Comparison of ENCODE assay signal across 20 mouse cellular contexts in genomic region chr4:94385703-94386102, GRCm38 (mm10).
DNase-seq lines count a peak whose midpoint lies in the region; ATAC-seq and TF ChIP-seq lines count a peak whose summit lies in the region.
"Had no signal": no experiment of that assay in that cellular context is flagged by ENCODE, and none has a peak within 500 bp of the region (broad histone marks: within the 10 kb centered on the region; RNA-seq: fewer than 3 reads in every experiment).

No protein-coding gene starts in this region.

- DNase-seq in embryo, embryonic 10 days (ENCODE audit: low spot score): peak; percentile 19
- no peak for DNase-seq in embryo, embryonic 9.5 days (ENCODE audit: extremely low spot score)
- DNase-seq in liver: peak; percentile 4
- peak; percentile 22 for DNase-seq in kidney, postnatal 10 days
- DNase-seq in liver, postnatal 0 days: no peak
- no peak for DNase-seq in MN1 (ENCODE audit: low spot score)
- DNase-seq: B cell, adult 2 months; cerebellum, adult 9-10 months; gastrocnemius, postnatal 36 days; thymus, postnatal 25 days had no signal

- no peak for TF ChIP-seq CTCF in liver, postnatal 0 days (IDR thresholded peaks at IDR 0.05; ENCODE audit: low read depth)

- no peak for ATAC-seq in liver, embryonic 12.5 days
- ATAC-seq in liver, postnatal 0 days: peak; percentile 57
- ATAC-seq in frontal cortex, adult (ENCODE audit: low TSS enrichment): no peak
- ATAC-seq: forebrain, embryonic 16.5 days; intestine, embryonic 16.5 days had no signal

- no peak overlapping the region for H3K4me2 ChIP-seq in liver, embryonic 12.5 days
- H3K4me2 ChIP-seq in liver, postnatal 0 days (ENCODE audit: low read depth, low read length): no peak overlapping the region
- H3K4me2 ChIP-seq: hindbrain, embryonic 14.5 days; limb, embryonic 15.5 days had no signal

- no peak overlapping the region for H3K9ac ChIP-seq in liver, embryonic 12.5 days
- H3K9ac ChIP-seq in liver, postnatal 0 days (replicated peaks): no peak overlapping the region
- H3K9ac ChIP-seq: hindbrain, embryonic 14.5 days; limb, embryonic 15.5 days had no signal

- H3K4me1 ChIP-seq in liver, embryonic 12.5 days: no peaks in the 10 kb centered on the region
- H3K4me1 ChIP-seq in liver, postnatal 0 days (ENCODE audit: insufficient read depth): no peaks in the 10 kb centered on the region
- H3K4me1 ChIP-seq: heart, embryonic 10.5 days; limb, embryonic 15.5 days had no signal

- no peak for TF ChIP-seq EP300 in liver, postnatal 0 days (IDR thresholded peaks at IDR 0.05; ENCODE audit: low read depth)

- H3K4me3 ChIP-seq in liver, embryonic 12.5 days: no peak overlapping the region
- no peak overlapping the region for H3K4me3 ChIP-seq in liver, postnatal 0 days (ENCODE audit: low read depth, low read length)
- H3K4me3 ChIP-seq: heart, embryonic 10.5 days; limb, embryonic 15.5 days; midbrain, embryonic 10.5 days had no signal

- no peaks in the 10 kb centered on the region for H3K27me3 ChIP-seq in liver, embryonic 12.5 days (replicated peaks)
- no peaks in the 10 kb centered on the region for H3K27me3 ChIP-seq in liver, postnatal 0 days (ENCODE audit: insufficient read depth, low read length)
- H3K27me3 ChIP-seq: limb, embryonic 15.5 days had no signal

- H3K9me3 ChIP-seq in liver, embryonic 12.5 days (replicated peaks): no peaks in the 10 kb centered on the region
- H3K9me3 ChIP-seq in liver, postnatal 0 days (ENCODE audit: low read length): no peaks in the 10 kb centered on the region
- H3K9me3 ChIP-seq: heart, embryonic 10.5 days; limb, embryonic 15.5 days; midbrain, embryonic 10.5 days had no signal

- WGBS in liver, embryonic 12.5 days (ENCODE audit: insufficient replicate concordance): 49% methylated on average over 7 of the region's 7 CpGs
- WGBS in liver, postnatal 0 days (ENCODE audit: insufficient replicate concordance): 51% methylated on average over 7 of the region's 7 CpGs

- H3K27ac ChIP-seq in liver, embryonic 12.5 days: no peak overlapping the region
- no peak overlapping the region for H3K27ac ChIP-seq in liver, postnatal 0 days (ENCODE audit: low read depth)
- H3K27ac ChIP-seq: heart, embryonic 10.5 days; hindbrain, embryonic 14.5 days; limb, embryonic 15.5 days; macrophage; midbrain, embryonic 10.5 days; stomach, postnatal 0 days had no signal

- H3K36me3 ChIP-seq in liver, embryonic 12.5 days: no peaks in the 10 kb centered on the region
- no peaks in the 10 kb centered on the region for H3K36me3 ChIP-seq in liver, postnatal 0 days (replicated peaks; ENCODE audit: insufficient read depth, low read length)
- H3K36me3 ChIP-seq: heart, embryonic 10.5 days; limb, embryonic 15.5 days; midbrain, embryonic 10.5 days had no signal

Comparison
In these comparisons a context has a peak if more than half of its experiments do, and no peak if none do; other contexts are left out.
1. DNase-seq: peak in embryo, embryonic 10 days (single experiment), liver (single experiment) and kidney, postnatal 10 days (single experiment); none in embryo, embryonic 9.5 days (single experiment), liver, postnatal 0 days (single experiment) and MN1 (single experiment).